ENCODE assay signal across 10 mouse cellular contexts in the genomic region with DNA sequence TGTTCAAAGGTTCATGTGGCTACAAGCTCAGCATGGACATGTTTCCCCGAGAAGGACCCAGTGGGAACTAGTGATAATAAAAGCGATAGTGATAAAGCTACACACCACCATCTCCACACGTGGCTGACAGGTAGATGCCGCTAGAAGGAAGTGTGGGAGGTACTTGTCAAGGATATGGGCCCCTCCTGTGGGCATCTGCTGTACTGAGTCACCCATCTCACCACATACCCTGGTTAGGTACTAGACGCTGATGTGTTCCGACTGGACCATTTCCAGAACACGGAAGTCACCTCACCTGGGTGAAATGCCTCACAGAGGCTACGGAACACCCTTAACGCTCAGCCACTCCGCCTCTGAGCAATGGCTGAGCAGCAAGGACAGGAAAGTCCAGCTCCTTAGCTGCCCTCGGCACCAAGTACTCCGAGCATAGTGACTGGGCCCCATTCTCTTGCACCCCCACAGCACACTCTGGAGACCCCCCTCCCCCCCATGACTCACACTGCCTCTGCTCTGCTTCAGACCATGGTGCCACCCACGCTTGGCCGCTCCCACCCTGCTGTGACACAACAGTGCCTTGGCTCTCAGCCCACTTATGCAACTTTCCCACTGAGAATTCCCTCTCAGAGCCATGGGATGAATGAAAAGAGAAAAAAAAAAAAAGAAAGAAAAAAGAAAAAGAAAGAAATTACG. TPM values are rescaled to one million over a fixed set of nuclear protein-coding genes. Genes with fewer than 3 reads are reported as not detected.
A peak's percentile ranks its signal among the peaks of the same experiment; 100 is the strongest.
DNase-seq lines count a peak whose midpoint lies in the region; ATAC-seq and TF ChIP-seq lines count a peak whose summit lies in the region.
"Had no signal": no experiment of that assay in that cellular context is flagged by ENCODE, and none has a peak within 500 bp of the region (broad histone marks: within the 10 kb centered on the region; RNA-seq: fewer than 3 reads in every experiment).

No protein-coding gene starts in this region.

- peak; percentile 19 to 46 for DNase-seq in cerebellum, postnatal 25 days
- DNase-seq in cerebellum, adult 2 months = no peak
- DNase-seq in CD4-positive helper T cell, adult 2 months (ENCODE audit: low read depth, low spot score) = peak; percentile 74
- DNase-seq in heart, postnatal 25 days (ENCODE audit: low spot score) = peak; percentile 77
- peak; percentile 73 to 89 for DNase-seq in left cerebral cortex, postnatal 14 days (ENCODE audit: low spot score in 2 of 2)
- peak; percentile 30 for DNase-seq in right cerebral cortex, postnatal 4 days
- DNase-seq in spleen, adult 18-20 months = no peak

- TF ChIP-seq CTCF in cerebellum, adult 2 months (IDR thresholded peaks at IDR 0.05; ENCODE audit: borderline replicate concordance, insufficient read depth, low read depth, low read length) = no peak

- peak; percentile 72 for ATAC-seq in forebrain, embryonic 13.5 days

- H3K4me1 ChIP-seq in cerebellum, adult 2 months (ENCODE audit: control insufficient read depth, insufficient read depth, low read length) = no peaks in the 10 kb centered on the region
- H3K4me1 ChIP-seq in forebrain, embryonic 13.5 days = peaks cover 34% of the 10 kb centered on the region

- H3K4me3 ChIP-seq in cerebellum, adult 2 months (replicated peaks; ENCODE audit: insufficient read depth, low read depth, low read length) = no peak overlapping the region
- no peak overlapping the region for H3K4me3 ChIP-seq in forebrain, embryonic 13.5 days

- no peak overlapping the region for H3K4me2 ChIP-seq in forebrain, embryonic 13.5 days

- no peak overlapping the region for H3K27ac ChIP-seq in cerebellum, adult 2 months (ENCODE audit: insufficient read depth, low read length)
- H3K27ac ChIP-seq in forebrain, embryonic 13.5 days = peak overlapping the region; percentile 14; the same call in 1 of the 2 replicates

- H3K9ac ChIP-seq in forebrain, embryonic 13.5 days = no peak overlapping the region

- H3K9me3 ChIP-seq in forebrain, embryonic 13.5 days (replicated peaks) = no peaks in the 10 kb centered on the region

- intact Hi-C loops in heart, postnatal 25 days (cut with DNase I) = no loop called here
- intact Hi-C loops in left cerebral cortex, postnatal 14 days (cut with DNase I) = no loop called here

- H3K36me3 ChIP-seq in forebrain, embryonic 13.5 days (ENCODE audit: poor library complexity, severe bottlenecking) = peaks cover 38% of the 10 kb centered on the region

- 68% methylated on average over 15 of the region's 15 CpGs for WGBS in cerebellum, adult 2 months
- 68% methylated on average over 15 of the region's 15 CpGs for WGBS in forebrain, embryonic 13.5 days

- no peaks in the 10 kb centered on the region for H3K27me3 ChIP-seq in cerebellum, adult 2 months (ENCODE audit: control insufficient read depth, insufficient read depth, low read length)
- no peaks in the 10 kb centered on the region for H3K27me3 ChIP-seq in forebrain, embryonic 13.5 days
- H3K27me3 ChIP-seq: CH12.LX had no signal

- TF ChIP-seq POLR2A in cerebellum, adult 2 months (IDR thresholded peaks at IDR 0.05; ENCODE audit: borderline replicate concordance, insufficient read depth, low read length) = no peak

RNA-seq across cellular contexts. Expression of a gene that starts 18.4 kb away (rescaled TPM):
- polyA plus RNA-seq in cerebellum, adult 2 months (2012; rRNA removed) = 0.10 and 0.13 TPM in 2 replicates
- 0.05 and 0.08 TPM in 2 replicates for polyA plus RNA-seq in forebrain, embryonic 13.5 days (2015; fragmentation: Nextera tagmentation; extraction: Ambion mirVana)
- total RNA-seq in heart, postnatal 25 days (2021) = under 1 TPM; 0.23 to 0.25 TPM
- under 1 TPM; 0.34 to 0.40 TPM for total RNA-seq in left cerebral cortex, postnatal 14 days (2021)
- total RNA-seq: CH12.LX had no signal
- polyA plus RNA-seq: embryonic facial prominence, embryonic 11.5 days had no signal

Comparison
In these comparisons a context has a peak if more than half of its experiments do, and no peak if none do; other contexts are left out.
1. DNase-seq: peak in cerebellum, postnatal 25 days (2 of 2), CD4-positive helper T cell, adult 2 months (single experiment), heart, postnatal 25 days (single experiment), left cerebral cortex, postnatal 14 days (2 of 2) and right cerebral cortex, postnatal 4 days (single experiment); none in cerebellum, adult 2 months (0 of 2) and spleen, adult 18-20 months (0 of 2).